Mouse (Mus musculus) spleen, adult 2 months (tissue): Measurements from ENCODE around the gene Nav2.

Source experiments
- CTCF ChIP-seq: fragments of 200-500 bp; IDR thresholded peaks from 2 replicates; pipeline ENCODE4 v1.5.1; 2011; ENCODE audit warnings: mild to moderate bottlenecking, inconsistent platforms; ENCODE audit not compliant: insufficient read depth, insufficient read length, insufficient replicate concordance; ENCODE audit errors: extremely low read depth
- POLR2A ChIP-seq: fragments of 200-500 bp; IDR thresholded peaks from 2 replicates; pipeline ENCODE4 v1.6.1; 2011; ENCODE audit warnings: low read depth, low read length, inconsistent platforms

- TF ChIP-seq CTCF (no peak), POLR2A (no peak)
Measured at GRCm38 (mm10) chr7:49633375-49633956, 725.0 kb downstream of the Nav2 start.
